In the genomic region with DNA sequence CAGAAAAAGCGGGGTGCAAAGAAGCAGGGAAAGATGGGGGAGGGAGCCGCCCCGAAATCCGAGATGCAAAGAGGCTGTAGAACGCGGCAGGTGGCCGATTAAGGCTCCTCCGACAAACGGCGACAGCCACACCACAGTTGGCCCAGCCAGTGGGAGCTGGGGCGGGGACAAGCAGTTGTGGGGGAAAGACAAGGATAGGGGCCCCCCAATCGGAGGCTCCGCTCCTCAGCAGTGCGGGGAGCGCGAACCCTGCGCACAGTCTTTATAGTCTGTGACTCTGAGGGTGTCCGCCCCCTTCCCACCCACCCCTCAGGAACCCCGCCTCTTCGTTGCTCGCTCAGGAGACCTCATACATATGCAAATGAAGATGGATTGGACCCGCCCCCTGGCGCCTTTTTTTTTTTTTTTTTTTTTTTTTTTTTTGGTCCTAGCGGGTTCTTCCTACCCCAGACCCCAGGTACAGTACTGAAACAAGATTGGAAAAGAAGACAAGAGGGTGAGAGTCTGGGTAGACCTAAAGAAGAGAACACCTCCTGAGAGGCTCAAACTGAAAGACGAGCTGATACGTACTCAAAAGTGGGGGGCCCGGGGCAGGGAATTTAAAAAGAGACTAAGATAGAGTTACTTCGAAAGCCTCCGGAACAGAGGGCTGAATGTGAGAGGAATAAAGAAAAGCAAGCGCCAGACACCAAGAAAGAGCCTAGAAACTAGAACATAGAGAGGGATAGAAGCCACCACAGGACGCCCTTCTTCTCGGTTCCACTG, we compare ENCODE assay signal across 8 mouse cellular contexts. TPM values are rescaled to one million over a fixed set of nuclear protein-coding genes. Genes with fewer than 3 reads are reported as not detected.
DNase-seq lines count a peak whose midpoint lies in the region; ATAC-seq and TF ChIP-seq lines count a peak whose summit lies in the region.

A gene (minus strand): TSS at position 217 of the 765 bp plus-strand sequence.

- H3K36me3 ChIP-seq in hindbrain, embryonic 12.5 days: no peaks in the 10 kb centered on the region
- no peaks in the 10 kb centered on the region for H3K36me3 ChIP-seq in macrophage (ENCODE audit: inconsistent target)

- peak; percentile 81 for ATAC-seq in hindbrain, embryonic 12.5 days (ENCODE audit: low FRiP score)

- TF ChIP-seq CTCF in left cerebral cortex, adult 2 months (IDR thresholded peaks at IDR 0.05): no peak

- H3K79me2 ChIP-seq in macrophage (ENCODE audit: inconsistent target): no peaks in the 10 kb centered on the region

- 3% methylated on average over 32 of the region's 32 CpGs for whole genome bisulfite sequencing in hindbrain, embryonic 12.5 days
- 2% methylated on average over 31 of the region's 32 CpGs for WGBS in macrophage (ENCODE audit: missing documents)

- DNase-seq in R1 (ENCODE audit: low read depth, low spot score): peak; percentile 92
- DNase-seq in cerebellum, postnatal 10 days: peak; percentile 93 to 94
- peak; percentile 72 to 74 for DNase-seq in frontal cortex, postnatal 14 days (ENCODE audit: low spot score in 2 of 2)
- DNase-seq in left cerebral cortex, adult 2 months (ENCODE audit: extremely low spot score in 1 of 2, low spot score in 2 of 2): peak; percentile 79 to 82
- DNase-seq in right cerebral cortex, adult 2 months (ENCODE audit: low spot score in 2 of 2): peak; percentile 76 to 80
- peak; percentile 27 for DNase-seq in urinary bladder, postnatal 10 days (ENCODE audit: low spot score)

- peak within 1 kb of the TSS; percentile 63 for H3K4me3 ChIP-seq in hindbrain, embryonic 12.5 days
- peak within 1 kb of the TSS; percentile 67 for H3K4me3 ChIP-seq in left cerebral cortex, adult 2 months
- peak within 1 kb of the TSS; percentile 35 for H3K4me3 ChIP-seq in macrophage (ENCODE audit: inconsistent target)

- H3K9me3 ChIP-seq in hindbrain, embryonic 12.5 days (replicated peaks): no peaks in the 10 kb centered on the region

- H3K27ac ChIP-seq in hindbrain, embryonic 12.5 days: peak within 1 kb of the TSS; percentile 23; the same call in 1 of the 2 replicates
- peak within 1 kb of the TSS; percentile 95 for H3K27ac ChIP-seq in left cerebral cortex, adult 2 months
- no peak within 1 kb of the TSS for H3K27ac ChIP-seq in macrophage

- H3K27me3 ChIP-seq in hindbrain, embryonic 12.5 days: peaks cover 5% of the 10 kb centered on the region; the same call in 1 of the 2 replicates

- peak within 1 kb of the TSS; percentile 100 for H3K4me2 ChIP-seq in hindbrain, embryonic 12.5 days (replicated peaks)

- H3K4me1 ChIP-seq in hindbrain, embryonic 12.5 days: peaks cover 19% of the 10 kb centered on the region

- intact Hi-C loops in left cerebral cortex, adult 2 months (cut with DNase I): loop anchor here (1.0 kb wide), 1 partner anchor 25 kb away; no protein-coding TSS in a partner anchor

- H3K9ac ChIP-seq in hindbrain, embryonic 12.5 days: peak within 1 kb of the TSS; percentile 81

RNA-seq across cellular contexts. Expression of the gene that starts here (rescaled TPM):
- polyA plus RNA-seq in hindbrain, embryonic 12.5 days (2016; fragmentation: Nextera tagmentation; extraction: Ambion mirVana): 12.1 and 18.5 TPM in 2 replicates
- 100 to 1,000 TPM; 411 to 429 TPM for total RNA-seq in left cerebral cortex, adult 2 months (2021)
- under 1 TPM in 2 of 26 experiments, not detected in 24; 0.38 to 0.54 TPM for total RNA-seq in macrophage (2018; cell fraction: chromatin; rRNA removed)
- under 1 TPM in 10 of 26 experiments, not detected in 16; 0.04 to 0.30 (median 0.08) TPM for total RNA-seq in macrophage (2018; cell fraction: cytosol; rRNA removed)
- not detected for total RNA-seq in macrophage (2018; cell fraction: nucleus; rRNA removed)
- polyA plus RNA-seq in macrophage (2018): not detected in 3 replicates

Comparison
In these comparisons a context has a peak if more than half of its experiments do, and no peak if none do; other contexts are left out.
1. RNA of the gene that starts here (polyA plus RNA-seq): 12.1 to 18.5 TPM in hindbrain, embryonic 12.5 days; not detected in macrophage; every median in the first group is over 10 times any median in the second.
2. DNase-seq: peak in every context shown above with its lines; median percentile 94 in cerebellum, postnatal 10 days; 92 in R1; 80 in left cerebral cortex, adult 2 months; 78 in right cerebral cortex, adult 2 months; 73 in frontal cortex, postnatal 14 days; 27 in urinary bladder, postnatal 10 days.
3. Peak in every context shown above with its lines, with median percentiles within 50 percentile points of each other: H3K4me3 ChIP-seq.